Comparison of ENCODE assay signal across 8 mouse cellular contexts in the genomic region with DNA sequence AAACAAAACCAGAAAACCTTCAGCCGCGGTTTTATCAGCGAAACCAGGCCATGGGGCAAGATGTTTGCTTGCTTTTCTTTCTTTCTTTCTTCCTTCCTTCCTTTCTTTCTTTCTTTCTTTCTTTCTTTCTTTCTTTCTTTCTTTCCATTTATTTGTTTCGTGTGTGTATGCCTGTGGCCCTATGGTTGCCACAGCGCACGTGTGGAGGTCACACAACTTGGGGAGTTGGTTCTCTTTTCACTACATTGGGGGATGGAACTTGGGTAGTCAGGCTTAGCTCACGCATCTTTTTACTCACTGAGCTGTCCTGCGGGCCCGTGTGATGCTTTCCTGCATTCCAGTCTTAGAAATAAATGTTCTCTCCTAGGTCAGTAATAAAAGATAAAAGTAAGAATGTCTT. TPM values are rescaled to one million over a fixed set of nuclear protein-coding genes. Genes with fewer than 3 reads are reported as not detected.
DNase-seq lines count a peak whose midpoint lies in the region; ATAC-seq and TF ChIP-seq lines count a peak whose summit lies in the region.

No protein-coding gene starts in this region.

- H3K4me2 ChIP-seq in embryonic facial prominence, embryonic 12.5 days (replicated peaks), result peak overlapping the region; percentile 90
- H3K4me2 ChIP-seq in intestine, embryonic 15.5 days (replicated peaks), result peak overlapping the region; percentile 90
- H3K4me2 ChIP-seq in neural tube, embryonic 13.5 days, result peak overlapping the region; percentile 71

- WGBS in lung, adult 2 months, result 30% methylated on average over 9 of the region's 9 CpGs
- WGBS in embryonic facial prominence, embryonic 12.5 days, result 8% methylated on average over 9 of the region's 9 CpGs
- 18% methylated on average over 9 of the region's 9 CpGs for WGBS in intestine, embryonic 15.5 days
- WGBS in neural tube, embryonic 13.5 days, result 10% methylated on average over 9 of the region's 9 CpGs

- peak overlapping the region; percentile 87 for H3K9ac ChIP-seq in embryonic facial prominence, embryonic 12.5 days
- H3K9ac ChIP-seq in intestine, embryonic 15.5 days, result peak overlapping the region; percentile 79
- H3K9ac ChIP-seq in neural tube, embryonic 13.5 days, result peak overlapping the region; percentile 91

- no peaks in the 10 kb centered on the region for H3K9me3 ChIP-seq in embryonic facial prominence, embryonic 12.5 days
- no peaks in the 10 kb centered on the region for H3K9me3 ChIP-seq in intestine, embryonic 15.5 days
- H3K9me3 ChIP-seq in neural tube, embryonic 13.5 days, result no peaks in the 10 kb centered on the region

- H3K36me3 ChIP-seq in embryonic facial prominence, embryonic 12.5 days, result peaks cover 22% of the 10 kb centered on the region
- H3K36me3 ChIP-seq in intestine, embryonic 15.5 days, result peaks cover 11% of the 10 kb centered on the region
- H3K36me3 ChIP-seq in neural tube, embryonic 13.5 days, result peaks cover 25% of the 10 kb centered on the region

- H3K27me3 ChIP-seq in embryonic facial prominence, embryonic 12.5 days, result no peaks in the 10 kb centered on the region
- no peaks in the 10 kb centered on the region for H3K27me3 ChIP-seq in intestine, embryonic 15.5 days (replicated peaks)
- no peaks in the 10 kb centered on the region for H3K27me3 ChIP-seq in neural tube, embryonic 13.5 days

- H3K27ac ChIP-seq in embryonic facial prominence, embryonic 12.5 days, result no peak overlapping the region
- peak overlapping the region; percentile 52; the same call in 1 of the 2 replicates for H3K27ac ChIP-seq in intestine, embryonic 15.5 days
- peak overlapping the region; percentile 91; the same call in 1 of the 2 replicates for H3K27ac ChIP-seq in neural tube, embryonic 13.5 days (replicated peaks)

- peak overlapping the region; percentile 77 for H3K4me3 ChIP-seq in lung, adult 2 months (replicated peaks; ENCODE audit: extremely low read depth, low read depth, low read length)
- peak overlapping the region; percentile 89 for H3K4me3 ChIP-seq in embryonic facial prominence, embryonic 12.5 days
- H3K4me3 ChIP-seq in intestine, embryonic 15.5 days (replicated peaks), result peak overlapping the region; percentile 92
- peak overlapping the region; percentile 86 for H3K4me3 ChIP-seq in neural tube, embryonic 13.5 days

- no peak for DNase-seq in lung, adult 2 months
- no peak for DNase-seq in lung, postnatal 36 days
- no peak for DNase-seq in layer of hippocampus, adult 11-12 months (ENCODE audit: low spot score)
- DNase-seq in urinary bladder, adult 2 months (ENCODE audit: low spot score), result no peak
- no peak for DNase-seq in cerebellum, adult 8-10 months

- ATAC-seq in embryonic facial prominence, embryonic 12.5 days (ENCODE audit: insufficient number of reproducible peaks, insufficient read depth, low FRiP score, low TSS enrichment), result no peak
- no peak for ATAC-seq in intestine, embryonic 15.5 days
- no peak for ATAC-seq in neural tube, embryonic 13.5 days (ENCODE audit: low read depth)

- TF ChIP-seq CTCF in lung, adult 2 months (IDR thresholded peaks at IDR 0.05; ENCODE audit: insufficient read depth, low read length), result no peak

- no peak for TF ChIP-seq POLR2A in lung, adult 2 months (IDR thresholded peaks at IDR 0.05; ENCODE audit: borderline replicate concordance, extremely low read depth, low read depth, low read length)

- peaks cover 9% of the 10 kb centered on the region; the same call in 1 of the 2 replicates for H3K4me1 ChIP-seq in lung, adult 2 months (ENCODE audit: control insufficient read depth, insufficient read depth, low read length)
- H3K4me1 ChIP-seq in embryonic facial prominence, embryonic 12.5 days, result peaks cover 37% of the 10 kb centered on the region
- H3K4me1 ChIP-seq in intestine, embryonic 15.5 days (replicated peaks), result peaks cover 21% of the 10 kb centered on the region
- H3K4me1 ChIP-seq in neural tube, embryonic 13.5 days (replicated peaks), result peaks cover 63% of the 10 kb centered on the region

RNA-seq across cellular contexts. Expression of a gene that starts 0.7 kb away (rescaled TPM):
- polyA plus RNA-seq in lung, adult 2 months (2012; rRNA removed), result 30.1 and 30.9 TPM in 2 replicates
- polyA plus RNA-seq in embryonic facial prominence, embryonic 12.5 days (2016; fragmentation: Nextera tagmentation; extraction: Ambion mirVana), result 68.7 and 76.5 TPM in 2 replicates
- 37.1 and 42.3 TPM in 2 replicates for polyA plus RNA-seq in intestine, embryonic 15.5 days (2015; fragmentation: Nextera tagmentation; extraction: Ambion mirVana)
- 155 and 159 TPM in 2 replicates for polyA plus RNA-seq in neural tube, embryonic 13.5 days (2015; fragmentation: Nextera tagmentation; extraction: Ambion mirVana)
- 134 and 139 TPM in 2 replicates for polyA plus RNA-seq in urinary bladder, adult 2 months (2012; rRNA removed)

RNA-seq across cellular contexts. Expression of a gene that starts 41.9 kb away (rescaled TPM):
- polyA plus RNA-seq in lung, adult 2 months (2012; rRNA removed), result 2.2 and 6.1 TPM in 2 replicates
- polyA plus RNA-seq in embryonic facial prominence, embryonic 12.5 days (2016; fragmentation: Nextera tagmentation; extraction: Ambion mirVana), result 0.99 and 1.2 TPM in 2 replicates
- polyA plus RNA-seq in intestine, embryonic 15.5 days (2015; fragmentation: Nextera tagmentation; extraction: Ambion mirVana), result 2.5 and 2.9 TPM in 2 replicates
- 1.2 TPM in 2 replicates for polyA plus RNA-seq in neural tube, embryonic 13.5 days (2015; fragmentation: Nextera tagmentation; extraction: Ambion mirVana)
- polyA plus RNA-seq in urinary bladder, adult 2 months (2012; rRNA removed), result 73.2 and 80.6 TPM in 2 replicates

Comparison
In these comparisons a context has a peak if more than half of its experiments do, and no peak if none do; other contexts are left out.
1. RNA of a gene that starts 41.9 kb away (polyA plus RNA-seq): 73.2 to 80.6 TPM in urinary bladder, adult 2 months; 2.2 to 6.1 TPM in lung, adult 2 months, 2.5 to 2.9 TPM in intestine, embryonic 15.5 days, 1.2 TPM in neural tube, embryonic 13.5 days and 0.99 to 1.2 TPM in embryonic facial prominence, embryonic 12.5 days; every median in the first group is over 10 times any median in the second.
2. Peak in every context shown above with its lines, with median percentiles within 50 percentile points of each other: H3K4me3 ChIP-seq, H3K4me2 ChIP-seq and H3K9ac ChIP-seq.